Mouse (Mus musculus) liver, embryonic 14.5 days (tissue): ENCODE measurements around the gene Psmg3. TPM values are rescaled to one million over a fixed set of nuclear protein-coding genes. Genes with fewer than 3 reads are reported as not detected.

Source experiments
- ATAC-seq: fragments of 200-750 bp; cut with Nextera tagmentation; 2 replicates; pipeline ENCODE4 v1.8.0; 2017; ENCODE audit warnings: moderate number of reproducible peaks, mild to moderate bottlenecking, moderate library complexity; ENCODE audit not compliant: insufficient read depth
- DNase-seq, 3 experiments: peaks; one replicate each; pipeline ENCODE4 v3.0.0-alpha.2; 2012 to 2013; ENCODE audit warnings: low read depth in 3 of 3, low spot score in 3 of 3
- H3K27ac ChIP-seq: fragments of 300-500 bp; sonication (generic); 2 replicates; pipeline ENCODE4 v1.5.1; 2014; ENCODE audit warnings: moderate library complexity, mild to moderate bottlenecking, control low read depth, inconsistent platforms
- H3K27me3 ChIP-seq: fragments of 300-500 bp; sonication (generic); 2 replicates; pipeline ENCODE4 v1.6.1; 2014; ENCODE audit warnings: mild to moderate bottlenecking, low read length, moderate library complexity; ENCODE audit not compliant: control insufficient read depth, insufficient read depth
- H3K36me3 ChIP-seq: fragments of 300-500 bp; sonication (generic); replicated peaks from 2 replicates; pipeline ENCODE4 v1.6.1; 2014; ENCODE audit warnings: low read depth; ENCODE audit not compliant: control insufficient read depth, insufficient read depth
- H3K4me1 ChIP-seq, 2 experiments: fragments of 200-500 bp in 1 of 2; fragments of 300-500 bp in 1 of 2; sonication (generic) in 1 of 2; replicated peaks; 2 replicates each; pipeline ENCODE4 v1.6.1; 2012 to 2014; ENCODE audit warnings: antibody characterized with exemption in 1 of 2, inconsistent platforms in 1 of 2, low read length in 1 of 2; ENCODE audit not compliant: control insufficient read depth in 2 of 2, insufficient read depth in 2 of 2
- H3K4me2 ChIP-seq: fragments of 300-500 bp; sonication (generic); 2 replicates; pipeline ENCODE4 v1.6.1; 2014; ENCODE audit warnings: low read depth, mild to moderate bottlenecking, control low read depth, moderate library complexity
- H3K4me3 ChIP-seq, 2 experiments: fragments of 200-500 bp in 1 of 2; fragments of 300-500 bp in 1 of 2; sonication (generic) in 1 of 2; 2 replicates each; pipeline ENCODE4 v1.5.1; 2012 to 2014; ENCODE audit warnings: low read depth in 2 of 2, low read length in 2 of 2, mild to moderate bottlenecking in 2 of 2, control low read depth in 1 of 2, inconsistent platforms in 1 of 2, moderate library complexity in 1 of 2; ENCODE audit not compliant: insufficient read depth in 1 of 2
- H3K9ac ChIP-seq: fragments of 300-500 bp; sonication (generic); replicated peaks from 2 replicates; pipeline ENCODE4 v1.6.1; 2014; ENCODE audit warnings: mild to moderate bottlenecking, control low read depth, moderate library complexity
- H3K9me3 ChIP-seq: fragments of 300-500 bp; sonication (generic); 2 replicates; pipeline ENCODE4 v1.6.1; 2016; ENCODE audit warnings: low read length, mixed read lengths; ENCODE audit not compliant: control insufficient read depth
- CTCF ChIP-seq: IDR thresholded peaks from 2 replicates; pipeline ENCODE4 v1.5.1; 2016; ENCODE audit warnings: antibody characterized with exemption, low read depth, control low read depth
- EP300 ChIP-seq: IDR thresholded peaks from 2 replicates; pipeline ENCODE4 v1.6.1; 2016; ENCODE audit warnings: antibody characterized with exemption, low read depth
- WGBS: fragments of 180-500 bp; shearing (Covaris S2); extraction: QIAGEN DNeasy Blood & Tissue Kit; methylation state at CpG from one replicate; pipeline ENCODE4 v1.1.7; 2014; ENCODE audit not compliant: insufficient replicate concordance; 5-methylcytosine and 5-hydroxymethylcytosine counted together
- polyA plus RNA-seq, 2 experiments: library from polyadenylated mRNA; depleted of rRNA in 1 of 2; stranded (reverse) in 1 of 2; unstranded in 1 of 2; fragments of >200 nt; fragmentation: Nextera tagmentation in 1 of 2; extraction: Ambion mirVana in 1 of 2; gene quantifications; 2 replicates each; pipeline versions ENCODE4 v1.2.1 to v1.2.3; 2012 to 2014

The Psmg3 gene
- polyA plus RNA-seq, 2 experiments, result 34.5 to 46.5 TPM

GRCm38 (mm10) chr5:139849626-139850320 lies 23.1 kb upstream of the Psmg3 start:
- TF ChIP-seq EP300 (no peak), CTCF (no peak)
- Histone ChIP-seq H3K9me3 (no peaks in the 10 kb centered on the region), H3K4me2 (no peak overlapping the region), H3K4me1 (no peaks in the 10 kb centered on the region), H3K27me3 (no peaks in the 10 kb centered on the region), H3K9ac (no peak overlapping the region), H3K27ac (no peak overlapping the region), H3K4me3 (no peak overlapping the region), H3K36me3 (no peaks in the 10 kb centered on the region)
- DNase-seq, result no peak
- no peak for ATAC-seq
- WGBS, result 63% methylated on average over 12 of the region's 12 CpGs

GRCm38 (mm10) chr5:139839142-139839541 lies 12.5 kb upstream of the Psmg3 start:
- Histone ChIP-seq H3K4me3 (no peak overlapping the region), H3K9ac (no peak overlapping the region), H3K4me2 (no peak overlapping the region), H3K9me3 (no peaks in the 10 kb centered on the region), H3K27me3 (no peaks in the 10 kb centered on the region), H3K4me1 (no peaks in the 10 kb centered on the region), H3K36me3 (no peaks in the 10 kb centered on the region), H3K27ac (no peak overlapping the region)
- DNase-seq, result no peak
- 32% methylated on average over 3 of the region's 3 CpGs for WGBS
- no peak for ATAC-seq
- TF ChIP-seq EP300, result no peak
- TF ChIP-seq CTCF, result no peak

GRCm38 (mm10) chr5:139838476-139838892 lies 11.8 kb upstream of the Psmg3 start:
- ATAC-seq, result no peak
- H3K4me2 ChIP-seq, result no peak overlapping the region
- H3K4me1 ChIP-seq, result no peaks in the 10 kb centered on the region
- no peak overlapping the region for H3K9ac ChIP-seq
- H3K9me3 ChIP-seq, result no peaks in the 10 kb centered on the region
- 12% methylated on average over 2 of the region's 2 CpGs for WGBS
- TF ChIP-seq CTCF (peak; percentile 49), EP300 (no peak)
- no peak for DNase-seq
- H3K4me3 ChIP-seq, result no peak overlapping the region
- no peak overlapping the region for H3K27ac ChIP-seq
- no peaks in the 10 kb centered on the region for H3K36me3 ChIP-seq
- no peaks in the 10 kb centered on the region for H3K27me3 ChIP-seq

- Histone ChIP-seq H3K4me1 (no peaks in the 10 kb centered on the region; a peak in 1 of 4 replicates), H3K4me2 (no peak overlapping the region), H3K27me3 (no peaks in the 10 kb centered on the region), H3K9me3 (no peaks in the 10 kb centered on the region), H3K4me3 (no peak overlapping the region), H3K9ac (no peak overlapping the region), H3K27ac (no peak overlapping the region), H3K36me3 (no peaks in the 10 kb centered on the region)
- no peak for ATAC-seq
- TF ChIP-seq EP300, result no peak
- 71% methylated on average over 7 of the region's 7 CpGs for WGBS
- no peak for DNase-seq
Measured at GRCm38 (mm10) chr5:139835706-139836105, 9.0 kb upstream of the Psmg3 start.

- Histone ChIP-seq H3K27me3 (no peaks in the 10 kb centered on the region), H3K4me2 (no peak overlapping the region), H3K4me3 (no peak overlapping the region), H3K4me1 (peaks cover 0 to 1% of the 10 kb centered on the region in 2 experiments; a peak in 1 of 4 replicates), H3K27ac (no peak overlapping the region), H3K9me3 (no peaks in the 10 kb centered on the region), H3K36me3 (no peaks in the 10 kb centered on the region), H3K9ac (no peak overlapping the region)
- WGBS, result 17% methylated on average over 7 of the region's 7 CpGs
- TF ChIP-seq EP300 (no peak), CTCF (no peak)
- ATAC-seq (no peak), DNase-seq (no peak)
Measured at GRCm38 (mm10) chr5:139832125-139832524, 5.4 kb upstream of the Psmg3 start.
